Mouse (Mus musculus) naive thymus-derived CD4-positive, alpha-beta T cell, adult 5 months (primary cell): Measurements from ENCODE around the gene Psmc2. TPM values are rescaled to one million over a fixed set of nuclear protein-coding genes. Genes with fewer than 3 reads are reported as not detected.

Experiments used
- polyA plus RNA-seq: library from polyadenylated mRNA; unstranded; fragments of 100-300 nt; shearing (Covaris generic); gene quantifications from one replicate; pipeline ENCODE4 v1.2.1, GENCODE M21; 2017

Psmc2 gene
- polyA plus RNA-seq: 91.2 TPM

GRCm38 (mm10) chr5:21785053-21785452 is at the start of gene Psmc2, which contains the start of gene Dnajc2:
Psmc2 (plus strand) TSS chr5:21785283.
Dnajc2 (minus strand) TSS chr5:21785251.

GRCm38 (mm10) chr5:21736956-21737585 is 48.0 kb upstream of the Psmc2 start, which contains the start of gene Pmpcb:
Pmpcb (plus strand) TSS chr5:21737141.

Other genes with a start within 250 kb of the Psmc2 start
- gene Lrrc17, start 241.7 kb upstream of the Psmc2 start, polyA plus RNA-seq: not detected
- not detected for gene Fbxl13, start 139.6 kb upstream of the Psmc2 start, polyA plus RNA-seq
- 23.9 TPM for gene Armc10, start 139.5 kb upstream of the Psmc2 start, polyA plus RNA-seq
- 1.4 TPM for gene Napepld, start 83.9 kb upstream of the Psmc2 start, polyA plus RNA-seq
- 39.7 TPM for gene Pmpcb, start 48.1 kb upstream of the Psmc2 start, polyA plus RNA-seq
- gene Dnajc2, start within 50 bp of the Psmc2 start, polyA plus RNA-seq: 70.6 TPM
- not detected for gene Slc26a5, start 80.3 kb downstream of the Psmc2 start, polyA plus RNA-seq